Mouse (Mus musculus) MEL (cell line): ENCODE results near the gene E130114P18Rik. TPM values are rescaled to one million over a fixed set of nuclear protein-coding genes. Genes with fewer than 3 reads are reported as not detected.

Source experiments
- DNase-seq: peaks from one replicate; pipeline ENCODE4 v3.0.0; 2011; ENCODE audit warnings: low read depth, low spot score
- H3K27ac ChIP-seq: 2 replicates; pipeline ENCODE4 v1.5.1; 2012; ENCODE audit warnings: low read depth, mild to moderate bottlenecking, control low read depth, low read length, moderate library complexity; ENCODE audit not compliant: control insufficient read depth
- H3K27me3 ChIP-seq, 2 experiments: fragments of 150-350 bp in 1 of 2; sonication (generic) in 1 of 2; 2 replicates each; pipeline ENCODE4 v1.6.1; 2012; ENCODE audit warnings: low read length in 2 of 2, mild to moderate bottlenecking in 2 of 2, improper control_type of control experiment in 1 of 2, moderate library complexity in 1 of 2; ENCODE audit not compliant: insufficient read depth in 2 of 2, control insufficient read depth in 1 of 2
- H3K36me3 ChIP-seq, 2 experiments: 2 replicates each; pipeline ENCODE4 v1.6.1; 2012 to 2014; ENCODE audit warnings: low read length in 2 of 2, improper control_type of control experiment in 1 of 2, inconsistent platforms in 1 of 2, mild to moderate bottlenecking in 1 of 2; ENCODE audit not compliant: insufficient read depth in 2 of 2, control insufficient read depth in 1 of 2
- H3K4me1 ChIP-seq, 2 experiments: fragments of 150-350 bp in 1 of 2; sonication (generic) in 1 of 2; 2 replicates each; pipeline ENCODE4 v1.6.1; 2012; ENCODE audit warnings: low read length in 2 of 2, improper control_type of control experiment in 1 of 2, mild to moderate bottlenecking in 1 of 2; ENCODE audit not compliant: insufficient read depth in 2 of 2, control insufficient read depth in 1 of 2
- H3K4me3 ChIP-seq, 2 experiments: fragments of 150-350 bp in 1 of 2; sonication (generic) in 1 of 2; 2 replicates each; pipeline ENCODE4 v1.5.1; 2012; ENCODE audit warnings: low read depth in 2 of 2, low read length in 2 of 2, mild to moderate bottlenecking in 2 of 2, moderate library complexity in 2 of 2, control low read depth in 1 of 2, improper control_type of control experiment in 1 of 2; ENCODE audit not compliant: control insufficient read depth in 1 of 2, insufficient read depth in 1 of 2
- H3K79me2 ChIP-seq: 2 replicates; pipeline ENCODE4 v1.6.1; 2012; ENCODE audit warnings: mild to moderate bottlenecking, low read length, moderate library complexity; ENCODE audit not compliant: control insufficient read depth, poor library complexity, insufficient read depth
- H3K9ac ChIP-seq: 2 replicates; pipeline ENCODE4 v1.6.1; 2012; ENCODE audit warnings: low read depth, mild to moderate bottlenecking, control low read depth, low read length, moderate library complexity; ENCODE audit not compliant: control insufficient read depth, poor library complexity, severe bottlenecking
- H3K9me3 ChIP-seq: fragments of 150-350 bp; sonication (generic); replicated peaks from 2 replicates; pipeline ENCODE4 v1.6.1; 2012; ENCODE audit warnings: mild to moderate bottlenecking, low read length, improper control_type of control experiment, moderate library complexity; ENCODE audit not compliant: insufficient read depth
- BHLHE40 ChIP-seq: IDR thresholded peaks from 2 replicates; pipeline ENCODE4 v1.6.1; 2012; ENCODE audit warnings: low read depth, mild to moderate bottlenecking, inconsistent platforms, low read length, improper control_type of control experiment, borderline replicate concordance
- CHD2 ChIP-seq: IDR thresholded peaks from 2 replicates; pipeline ENCODE4 v1.6.1; 2011; ENCODE audit warnings: low read length, improper control_type of control experiment
- ELF1 ChIP-seq: IDR thresholded peaks from 2 replicates; pipeline ENCODE4 v1.6.1; 2014; ENCODE audit warnings: low read depth, mild to moderate bottlenecking, inconsistent platforms, low read length, improper control_type of control experiment, moderate library complexity
- EP300 ChIP-seq, 2 experiments: IDR thresholded peaks; 2 replicates each; pipeline ENCODE4 v1.6.1; 2011; ENCODE audit warnings: improper control_type of control experiment in 2 of 2, low read length in 2 of 2, low read depth in 1 of 2, mild to moderate bottlenecking in 1 of 2
- ETS1 ChIP-seq: IDR thresholded peaks from 2 replicates; pipeline ENCODE4 v1.6.1; 2012; ENCODE audit warnings: low read depth, mild to moderate bottlenecking, inconsistent platforms, low read length, improper control_type of control experiment, moderate library complexity
- GABPA ChIP-seq: IDR thresholded peaks from 2 replicates; pipeline ENCODE4 v1.6.1; 2012; ENCODE audit warnings: low read depth, mild to moderate bottlenecking, inconsistent platforms, low read length, improper control_type of control experiment, moderate library complexity
- GATA1 ChIP-seq: IDR thresholded peaks from 2 replicates; pipeline ENCODE4 v1.6.1; 2011; ENCODE audit warnings: low read depth, low read length, improper control_type of control experiment
- HCFC1 ChIP-seq: IDR thresholded peaks from 2 replicates; pipeline ENCODE4 v1.6.1; 2012; ENCODE audit warnings: low read depth, mild to moderate bottlenecking, inconsistent platforms, low read length, improper control_type of control experiment, moderate library complexity
- JUND ChIP-seq: IDR thresholded peaks from 2 replicates; pipeline ENCODE4 v1.6.1; 2011; ENCODE audit warnings: low read depth, mild to moderate bottlenecking, improper control_type of control experiment, low read length
- KAT2A ChIP-seq: conservative IDR thresholded peaks from 2 replicates; pipeline ENCODE4 v1.6.1; 2012; ENCODE audit warnings: low read depth, low read length, improper control_type of control experiment, inconsistent platforms
- MAFK ChIP-seq: IDR thresholded peaks from 2 replicates; pipeline ENCODE4 v1.6.1; 2011; ENCODE audit warnings: low read depth, mild to moderate bottlenecking, low read length, improper control_type of control experiment, borderline replicate concordance
- MAX ChIP-seq: IDR thresholded peaks from 2 replicates; pipeline ENCODE4 v1.6.1; 2011; ENCODE audit warnings: low read length, improper control_type of control experiment
- MAZ ChIP-seq: IDR thresholded peaks from 2 replicates; pipeline ENCODE4 v1.6.1; 2012; ENCODE audit warnings: low read depth, mild to moderate bottlenecking, inconsistent platforms, low read length, improper control_type of control experiment
- MYC ChIP-seq: IDR thresholded peaks from 2 replicates; pipeline ENCODE4 v1.6.1; 2011; ENCODE audit warnings: low read depth, mild to moderate bottlenecking, low read length, improper control_type of control experiment, moderate library complexity
- NRF1 ChIP-seq: IDR thresholded peaks from 2 replicates; pipeline ENCODE4 v1.6.1; 2014; ENCODE audit warnings: low read depth, mild to moderate bottlenecking, inconsistent platforms, low read length, improper control_type of control experiment, moderate library complexity; ENCODE audit not compliant: poor library complexity, insufficient read depth, severe bottlenecking
- POLR2A ChIP-seq, 2 experiments: IDR thresholded peaks; 2 replicates each; pipeline ENCODE4 v1.6.1; 2011 to 2012; ENCODE audit warnings: low read length in 2 of 2, mild to moderate bottlenecking in 2 of 2, control low read depth in 1 of 2, improper control_type of control experiment in 1 of 2, low read depth in 1 of 2, moderate library complexity in 1 of 2; ENCODE audit not compliant: control insufficient read depth in 1 of 2, insufficient read depth in 1 of 2, poor library complexity in 1 of 2
- POLR2AphosphoS2 ChIP-seq: IDR thresholded peaks from 2 replicates; pipeline ENCODE4 v1.6.1; 2011; ENCODE audit warnings: low read length, improper control_type of control experiment
- RCOR1 ChIP-seq: IDR thresholded peaks from 2 replicates; pipeline ENCODE4 v1.6.1; 2012; ENCODE audit warnings: low read depth, mild to moderate bottlenecking, inconsistent platforms, low read length, improper control_type of control experiment
- SMC3 ChIP-seq: IDR thresholded peaks from 2 replicates; pipeline ENCODE4 v1.6.1; 2011; ENCODE audit warnings: low read depth, low read length, improper control_type of control experiment
- TAL1 ChIP-seq: IDR thresholded peaks from 2 replicates; pipeline ENCODE4 v1.6.1; 2012; ENCODE audit warnings: mild to moderate bottlenecking, inconsistent platforms, low read length, moderate library complexity, mixed read lengths
- USF1 ChIP-seq: IDR thresholded peaks from 2 replicates; pipeline ENCODE4 v1.6.1; 2014; ENCODE audit warnings: low read depth, mild to moderate bottlenecking, inconsistent platforms, low read length, improper control_type of control experiment, moderate library complexity
- USF2 ChIP-seq, 2 experiments: IDR thresholded peaks; 2 replicates each; pipeline ENCODE4 v1.6.1; 2011 to 2012; ENCODE audit warnings: improper control_type of control experiment in 2 of 2, low read length in 2 of 2, borderline replicate concordance in 1 of 2, inconsistent platforms in 1 of 2, low read depth in 1 of 2, mild to moderate bottlenecking in 1 of 2; ENCODE audit not compliant: insufficient read depth in 1 of 2
- ZMIZ1 ChIP-seq: IDR thresholded peaks from 2 replicates; pipeline ENCODE4 v1.6.1; 2012; ENCODE audit warnings: low read depth, mild to moderate bottlenecking, inconsistent platforms, low read length, improper control_type of control experiment, moderate library complexity
- ZNF384 ChIP-seq: IDR thresholded peaks from 2 replicates; pipeline ENCODE4 v1.6.1; 2012; ENCODE audit warnings: low read depth, mild to moderate bottlenecking, inconsistent platforms, low read length, improper control_type of control experiment
- polyA plus RNA-seq, 2 experiments: library from polyadenylated mRNA; stranded (reverse) in 1 of 2; unstranded in 1 of 2; fragments of >175 nt in 1 of 2; fragments of >200 nt in 1 of 2; gene quantifications; 2 replicates each; pipeline versions ENCODE4 v1.2.1 to v1.2.4; 2012; ENCODE audit warnings: low replicate concordance in 2 of 2, low read depth in 1 of 2; ENCODE audit not compliant: insufficient read length in 2 of 2, insufficient read depth in 1 of 2, missing spikeins in 1 of 2
- total RNA-seq: library from RNA; depleted of rRNA; stranded (reverse); fragments of 300-350 nt; gene quantifications from 2 replicates; pipeline ENCODE4 v1.2.3, GENCODE M21; 2012

E130114P18Rik gene
- total and polyA plus RNA-seq, 3 experiments = not detected

- peak; percentile 65 for TF ChIP-seq NRF1
- TF ChIP-seq ETS1 = peak; percentile 70
- no peak; the same call in 1 of the 2 replicates for TF ChIP-seq MAZ
- no peak for TF ChIP-seq MAFK
- TF ChIP-seq MAX = peak; percentile 84
- peak in 1 of 2 experiments; percentile 44; a peak in 1 of 4 replicates for TF ChIP-seq POLR2A (IDR thresholded peaks at IDR 0.05; ENCODE audit: control insufficient read depth in 1 of 2, insufficient read depth in 1 of 2, low read depth in 1 of 2, low read length in 2 of 2, poor library complexity in 1 of 2)
- peak; percentile 40; the same call in 1 of the 2 replicates for TF ChIP-seq RCOR1
- no peak for TF ChIP-seq SMC3
- no peak; the same call in 1 of the 2 replicates for TF ChIP-seq ZMIZ1
- 0 out of 2 replicates have a peak, but pooled peaks have one; percentile 9 for TF ChIP-seq USF1
- peak; percentile 47 for TF ChIP-seq HCFC1
- no peak for TF ChIP-seq GABPA
- no peak for TF ChIP-seq MYC
- no peak for TF ChIP-seq JUND
- no peak; the same call in 1 of the 2 replicates for TF ChIP-seq GATA1
- no peak for TF ChIP-seq ZNF384
These were observed 5.8 kb downstream of the E130114P18Rik start (continued) for GRCm38 (mm10) chr4:97772084-97772484.

GRCm38 (mm10) chr4:97771426-97771825 is 6.5 kb downstream of the E130114P18Rik start:
- Histone ChIP-seq H3K36me3 (peaks cover 0 to 12% of the 10 kb centered on the region in 2 experiments; a peak in 2 of 4 replicates), H3K27ac (peak overlapping the region; percentile 29), H3K27me3 (no peaks in the 10 kb centered on the region)
- peak; percentile 45 for DNase-seq
- no peak for TF ChIP-seq USF1
- TF ChIP-seq BHLHE40 = no peak
- no peak for TF ChIP-seq TAL1
- TF ChIP-seq POLR2AphosphoS2 = no peak
- no peak for TF ChIP-seq POLR2A (IDR thresholded peaks at IDR 0.05; ENCODE audit: control insufficient read depth in 1 of 2, insufficient read depth in 1 of 2, low read depth in 1 of 2, low read length in 2 of 2, poor library complexity in 1 of 2)
- TF ChIP-seq EP300 (IDR thresholded peaks at IDR 0.05; ENCODE audit: low read depth in 1 of 2, low read length in 2 of 2) = no peak
- TF ChIP-seq KAT2A = no peak
- no peak for TF ChIP-seq MAZ
- TF ChIP-seq CHD2 = no peak
- no peak for TF ChIP-seq USF2 (IDR thresholded peaks at IDR 0.05; ENCODE audit: borderline replicate concordance in 1 of 2, insufficient read depth in 1 of 2, low read depth in 1 of 2, low read length in 2 of 2)
- TF ChIP-seq ELF1 = no peak
- TF ChIP-seq, all 39 proteins: peak for 0
- peak overlapping the region; percentile 67 to 76 for H3K4me3 ChIP-seq
- no peaks in the 10 kb centered on the region for H3K9me3 ChIP-seq
- H3K4me1 ChIP-seq = peaks cover 5 to 7% of the 10 kb centered on the region in 2 experiments
- peaks cover 6% of the 10 kb centered on the region; the same call in 1 of the 2 replicates for H3K79me2 ChIP-seq
- H3K9ac ChIP-seq = peak overlapping the region; percentile 58
